Mouse (Mus musculus) small intestine, adult 2 months (tissue): ENCODE measurements around the gene Prmt9. TPM values are rescaled to one million over a fixed set of nuclear protein-coding genes. Genes with fewer than 3 reads are reported as not detected.

Experiments used
- H3K27ac ChIP-seq: fragments of 200-500 bp; 2 replicates; pipeline ENCODE4 v1.5.1; 2012; ENCODE audit warnings: low read depth, low read length, control low read depth, inconsistent platforms; ENCODE audit not compliant: insufficient read depth
- H3K27me3 ChIP-seq: fragments of 200-500 bp; 2 replicates; pipeline ENCODE4 v1.6.1; 2012; ENCODE audit warnings: mild to moderate bottlenecking, moderate library complexity, low read length, inconsistent platforms; ENCODE audit not compliant: control insufficient read depth, insufficient read depth
- H3K36me3 ChIP-seq: fragments of 200-500 bp; 2 replicates; pipeline ENCODE4 v1.6.1; 2012; ENCODE audit warnings: mild to moderate bottlenecking, low read length, control low read depth, inconsistent platforms; ENCODE audit not compliant: control insufficient read depth, insufficient read depth
- H3K4me1 ChIP-seq: fragments of 200-500 bp; 2 replicates; pipeline ENCODE4 v1.6.1; 2012; ENCODE audit warnings: low read length, inconsistent platforms, mixed read lengths; ENCODE audit not compliant: control insufficient read depth, insufficient read depth, insufficient read length
- H3K4me3 ChIP-seq: fragments of 200-500 bp; 2 replicates; pipeline ENCODE4 v1.5.1; 2012; ENCODE audit warnings: low read depth, mild to moderate bottlenecking, control low read depth, inconsistent platforms, low read length, moderate library complexity
- CTCF ChIP-seq: fragments of 200-500 bp; IDR thresholded peaks from 2 replicates; pipeline ENCODE4 v1.5.1; 2012; ENCODE audit warnings: low read depth, mild to moderate bottlenecking, control low read depth, inconsistent platforms, low read length, moderate library complexity, mixed read lengths; ENCODE audit not compliant: insufficient replicate concordance, insufficient read length; ENCODE audit errors: extremely low read depth
- POLR2A ChIP-seq: fragments of 200-500 bp; IDR thresholded peaks from 2 replicates; pipeline ENCODE4 v1.6.1; 2012; ENCODE audit warnings: low read depth, mild to moderate bottlenecking, control low read depth, inconsistent platforms, low read length, moderate library complexity
- WGBS: fragments of 180-500 bp; shearing (Covaris S2); methylation state at CpG from one replicate; pipeline ENCODE4 v1.1.7; 2018; 5-methylcytosine and 5-hydroxymethylcytosine counted together
- polyA plus RNA-seq: library from polyadenylated mRNA; depleted of rRNA; stranded (reverse); fragments of >200 nt; gene quantifications from 2 replicates; pipeline ENCODE4 v1.2.3, GENCODE M21; 2012; rRNA removed

Gene Prmt9
- polyA plus RNA-seq, 1 experiment, result 4.3 TPM

GRCm38 (mm10) chr8:77609621-77610020 is 60.4 kb downstream of the Prmt9 start:
- Histone ChIP-seq H3K27ac (no peak overlapping the region), H3K4me3 (peak overlapping the region; percentile 79), H3K36me3 (no peaks in the 10 kb centered on the region), H3K27me3 (no peaks in the 10 kb centered on the region; the same call in 1 of the 2 replicates), H3K4me1 (peaks cover 3% of the 10 kb centered on the region; the same call in 1 of the 2 replicates)
- 12% methylated on average over 7 of the region's 7 CpGs for WGBS
- TF ChIP-seq POLR2A (no peak), CTCF (no peak)

- whole genome bisulfite sequencing, result 2% methylated on average over 36 of the region's 36 CpGs
Measured at GRCm38 (mm10) chr8:77610374-77610969, 61.3 kb downstream of the Prmt9 start, which contains the start of gene Tmem184c. Gene Tmem184c (minus strand): TSS chr8:77610698.

GRCm38 (mm10) chr8:77617916-77618315 is 68.7 kb downstream of the Prmt9 start:
- WGBS, result 27% methylated on average over 2 of the region's 2 CpGs
- H3K36me3 ChIP-seq, result no peaks in the 10 kb centered on the region
- no peaks in the 10 kb centered on the region for H3K4me1 ChIP-seq
- no peak overlapping the region for H3K27ac ChIP-seq
- H3K27me3 ChIP-seq, result no peaks in the 10 kb centered on the region
- H3K4me3 ChIP-seq, result no peak overlapping the region
- TF ChIP-seq CTCF, result no peak
- no peak for TF ChIP-seq POLR2A

More at GRCm38 (mm10) chr8:77610374-77610969, 61.3 kb downstream of the Prmt9 start, which contains the start of gene Tmem184c:
- TF ChIP-seq CTCF, result 0 out of 2 replicates have a peak, but pooled peaks have one; percentile 11
- TF ChIP-seq POLR2A, result no peak; the same call in 1 of the 2 replicates
- Histone ChIP-seq H3K27ac (peak within 1 kb of the TSS; percentile 6; the same call in 1 of the 2 replicates), H3K4me1 (peaks cover 3% of the 10 kb centered on the region; the same call in 1 of the 2 replicates), H3K4me3 (peak within 1 kb of the TSS; percentile 79), H3K27me3 (no peaks in the 10 kb centered on the region; the same call in 1 of the 2 replicates), H3K36me3 (no peaks in the 10 kb centered on the region)

GRCm38 (mm10) chr8:77623677-77624209 is 74.5 kb downstream of the Prmt9 start:
- TF ChIP-seq CTCF, result no peak
- no peaks in the 10 kb centered on the region for H3K36me3 ChIP-seq
- no peak overlapping the region for H3K27ac ChIP-seq
- no peak overlapping the region for H3K4me3 ChIP-seq
- H3K27me3 ChIP-seq, result no peaks in the 10 kb centered on the region; the same call in 1 of the 2 replicates
- no peaks in the 10 kb centered on the region for H3K4me1 ChIP-seq
- WGBS, result 88% methylated on average over 7 of the region's 7 CpGs

GRCm38 (mm10) chr8:77629858-77630537 is 80.8 kb downstream of the Prmt9 start:
- TF ChIP-seq POLR2A (no peak), CTCF (peak; percentile 85; the same call in 1 of the 2 replicates)
- no peaks in the 10 kb centered on the region for H3K27me3 ChIP-seq
- H3K4me3 ChIP-seq, result no peak overlapping the region
- no peaks in the 10 kb centered on the region for H3K36me3 ChIP-seq
- 20% methylated on average over 15 of the region's 15 CpGs for WGBS
- H3K4me1 ChIP-seq, result no peaks in the 10 kb centered on the region
- H3K27ac ChIP-seq, result no peak overlapping the region

- no peak overlapping the region for H3K27ac ChIP-seq
- WGBS, result 73% methylated on average over 3 of the region's 3 CpGs
- no peak overlapping the region for H3K4me3 ChIP-seq
- no peaks in the 10 kb centered on the region for H3K4me1 ChIP-seq
- TF ChIP-seq POLR2A (no peak), CTCF (no peak)
- no peaks in the 10 kb centered on the region for H3K27me3 ChIP-seq
- H3K36me3 ChIP-seq, result no peaks in the 10 kb centered on the region
Measured at GRCm38 (mm10) chr8:77630691-77631090, 81.5 kb downstream of the Prmt9 start.

Other genes with a start within 250 kb of the Prmt9 start
- gene Arhgap10, start 31.4 kb upstream of the Prmt9 start, polyA plus RNA-seq, result 3.4 and 4.0 TPM in 2 replicates
- gene Tmem184c, start 61.3 kb downstream of the Prmt9 start, polyA plus RNA-seq, result 1.1 and 1.6 TPM in 2 replicates
- 1.5 and 2.4 TPM in 2 replicates for gene Ednra, start 175.1 kb downstream of the Prmt9 start, polyA plus RNA-seq